Mouse (Mus musculus): ENCODE measurements around the gene Grtp1. TPM values are rescaled to one million over a fixed set of nuclear protein-coding genes. Genes with fewer than 3 reads are reported as not detected.

Grtp1 gene
- polyA plus RNA-seq, 1 experiment = 1.7 TPM

- TF ChIP-seq POLR2A (IDR thresholded peaks at IDR 0.05; ENCODE audit: control insufficient read depth, extremely low read depth, insufficient read depth, low read length, poor library complexity) = no peak
- TF ChIP-seq CTCF (IDR thresholded peaks at IDR 0.05; ENCODE audit: borderline replicate concordance, control insufficient read depth, extremely low read depth, insufficient read depth, low read length, poor library complexity) = no peak
- H3K36me3 ChIP-seq (ENCODE audit: control insufficient read depth, insufficient read depth, low read length) = no peaks in the 10 kb centered on the region
- 95% methylated on average over 13 of the region's 13 CpGs for WGBS
Observed at GRCm38 (mm10) chr8:13188052-13188555, 12.3 kb downstream of the Grtp1 start.

GRCm38 (mm10) chr8:13187638-13188037 lies 12.8 kb downstream of the Grtp1 start:
- Histone ChIP-seq H3K36me3 (ENCODE audit: control insufficient read depth, insufficient read depth, low read length) (no peaks in the 10 kb centered on the region), H3K27ac (ENCODE audit: control insufficient read depth, insufficient read depth, low read length) (no peak overlapping the region), H3K4me1 (replicated peaks; ENCODE audit: control insufficient read depth, insufficient read depth, low read length) (no peaks in the 10 kb centered on the region), H3K27me3 (ENCODE audit: control insufficient read depth, insufficient read depth, low read length) (no peaks in the 10 kb centered on the region), H3K4me3 (ENCODE audit: control insufficient read depth, insufficient read depth, low read length) (no peak overlapping the region)
- no peak for DNase-seq
- WGBS = 88% methylated on average over 7 of the region's 7 CpGs
- no peak for TF ChIP-seq POLR2A (IDR thresholded peaks at IDR 0.05; ENCODE audit: control insufficient read depth, extremely low read depth, insufficient read depth, low read length, poor library complexity)
- TF ChIP-seq CTCF (IDR thresholded peaks at IDR 0.05; ENCODE audit: borderline replicate concordance, control insufficient read depth, extremely low read depth, insufficient read depth, low read length, poor library complexity) = no peak

More at GRCm38 (mm10) chr8:13188052-13188555, 12.3 kb downstream of the Grtp1 start:
- Histone ChIP-seq H3K4me1 (replicated peaks; ENCODE audit: control insufficient read depth, insufficient read depth, low read length) (no peaks in the 10 kb centered on the region), H3K27ac (ENCODE audit: control insufficient read depth, insufficient read depth, low read length) (no peak overlapping the region), H3K27me3 (ENCODE audit: control insufficient read depth, insufficient read depth, low read length) (no peaks in the 10 kb centered on the region), H3K4me3 (ENCODE audit: control insufficient read depth, insufficient read depth, low read length) (no peak overlapping the region)
- DNase-seq = no peak

- TF ChIP-seq POLR2A (IDR thresholded peaks at IDR 0.05; ENCODE audit: control insufficient read depth, extremely low read depth, insufficient read depth, low read length, poor library complexity) = no peak
- no peak for TF ChIP-seq CTCF (IDR thresholded peaks at IDR 0.05; ENCODE audit: borderline replicate concordance, control insufficient read depth, extremely low read depth, insufficient read depth, low read length, poor library complexity)
- no peaks in the 10 kb centered on the region for H3K27me3 ChIP-seq (ENCODE audit: control insufficient read depth, insufficient read depth, low read length)
- DNase-seq = no peak
- H3K4me1 ChIP-seq (replicated peaks; ENCODE audit: control insufficient read depth, insufficient read depth, low read length) = no peaks in the 10 kb centered on the region
- 84% methylated on average over 9 of the region's 9 CpGs for WGBS
- no peak overlapping the region for H3K4me3 ChIP-seq (ENCODE audit: control insufficient read depth, insufficient read depth, low read length)
- no peak overlapping the region for H3K27ac ChIP-seq (ENCODE audit: control insufficient read depth, insufficient read depth, low read length)
- H3K36me3 ChIP-seq (ENCODE audit: control insufficient read depth, insufficient read depth, low read length) = no peaks in the 10 kb centered on the region
Observed at GRCm38 (mm10) chr8:13187229-13187628, 13.2 kb downstream of the Grtp1 start.

GRCm38 (mm10) chr8:13186819-13187218 lies 13.6 kb downstream of the Grtp1 start:
- Histone ChIP-seq H3K4me3 (ENCODE audit: control insufficient read depth, insufficient read depth, low read length) (no peak overlapping the region), H3K27ac (ENCODE audit: control insufficient read depth, insufficient read depth, low read length) (no peak overlapping the region), H3K36me3 (ENCODE audit: control insufficient read depth, insufficient read depth, low read length) (no peaks in the 10 kb centered on the region), H3K27me3 (ENCODE audit: control insufficient read depth, insufficient read depth, low read length) (no peaks in the 10 kb centered on the region), H3K4me1 (replicated peaks; ENCODE audit: control insufficient read depth, insufficient read depth, low read length) (no peaks in the 10 kb centered on the region)
- WGBS = 84% methylated on average over 8 of the region's 8 CpGs
- DNase-seq = no peak
- TF ChIP-seq CTCF (IDR thresholded peaks at IDR 0.05; ENCODE audit: borderline replicate concordance, control insufficient read depth, extremely low read depth, insufficient read depth, low read length, poor library complexity) (no peak), POLR2A (IDR thresholded peaks at IDR 0.05; ENCODE audit: control insufficient read depth, extremely low read depth, insufficient read depth, low read length, poor library complexity) (no peak)

- Histone ChIP-seq H3K4me3 (ENCODE audit: control insufficient read depth, insufficient read depth, low read length) (no peak overlapping the region), H3K4me1 (replicated peaks; ENCODE audit: control insufficient read depth, insufficient read depth, low read length) (no peaks in the 10 kb centered on the region), H3K36me3 (ENCODE audit: control insufficient read depth, insufficient read depth, low read length) (no peaks in the 10 kb centered on the region), H3K27ac (ENCODE audit: control insufficient read depth, insufficient read depth, low read length) (no peak overlapping the region), H3K27me3 (ENCODE audit: control insufficient read depth, insufficient read depth, low read length) (no peaks in the 10 kb centered on the region)
- no peak for DNase-seq
- TF ChIP-seq POLR2A (IDR thresholded peaks at IDR 0.05; ENCODE audit: control insufficient read depth, extremely low read depth, insufficient read depth, low read length, poor library complexity) (no peak), CTCF (IDR thresholded peaks at IDR 0.05; ENCODE audit: borderline replicate concordance, control insufficient read depth, extremely low read depth, insufficient read depth, low read length, poor library complexity) (no peak)
- WGBS = 78% methylated on average over 2 of the region's 2 CpGs
Observed at GRCm38 (mm10) chr8:13181691-13181976, 18.8 kb downstream of the Grtp1 start.

GRCm38 (mm10) chr8:13180911-13181690 lies 19.3 kb downstream of the Grtp1 start:
- Histone ChIP-seq H3K36me3 (ENCODE audit: control insufficient read depth, insufficient read depth, low read length) (0 out of 2 replicates have a peak, but pooled peaks cover 5% of the 10 kb centered on the region), H3K27me3 (ENCODE audit: control insufficient read depth, insufficient read depth, low read length) (no peaks in the 10 kb centered on the region), H3K4me3 (ENCODE audit: control insufficient read depth, insufficient read depth, low read length) (no peak overlapping the region), H3K27ac (ENCODE audit: control insufficient read depth, insufficient read depth, low read length) (no peak overlapping the region), H3K4me1 (replicated peaks; ENCODE audit: control insufficient read depth, insufficient read depth, low read length) (no peaks in the 10 kb centered on the region)
- TF ChIP-seq CTCF (IDR thresholded peaks at IDR 0.05; ENCODE audit: borderline replicate concordance, control insufficient read depth, extremely low read depth, insufficient read depth, low read length, poor library complexity) (no peak), POLR2A (IDR thresholded peaks at IDR 0.05; ENCODE audit: control insufficient read depth, extremely low read depth, insufficient read depth, low read length, poor library complexity) (no peak)
- 85% methylated on average over 18 of the region's 18 CpGs for WGBS
- DNase-seq = no peak
